Mouse (Mus musculus): ENCODE measurements around the gene Rgs3.

Gene Rgs3

GRCm38 (mm10) chr4:62627331-62627730, 67.7 kb downstream of the Rgs3 start:
- DNase-seq (ENCODE audit: low spot score): no peak

- no peak for DNase-seq (ENCODE audit: low spot score)
Observed at GRCm38 (mm10) chr4:62628547-62628946, 68.9 kb downstream of the Rgs3 start.

- DNase-seq (ENCODE audit: low spot score): no peak
Observed at GRCm38 (mm10) chr4:62629461-62629860, 69.8 kb downstream of the Rgs3 start.

- no peak for DNase-seq (ENCODE audit: low spot score)
Observed at GRCm38 (mm10) chr4:62629905-62630304, 70.3 kb downstream of the Rgs3 start.

- no peak for DNase-seq (ENCODE audit: low spot score)
Observed at GRCm38 (mm10) chr4:62633243-62633642, 73.6 kb downstream of the Rgs3 start.

GRCm38 (mm10) chr4:62634054-62634591, 74.5 kb downstream of the Rgs3 start:
- DNase-seq (ENCODE audit: low spot score): peak; percentile 82

- no peak for DNase-seq (ENCODE audit: low spot score)
Observed at GRCm38 (mm10) chr4:62634840-62635239, 75.2 kb downstream of the Rgs3 start.

GRCm38 (mm10) chr4:62636047-62636446, 76.4 kb downstream of the Rgs3 start:
- peak; percentile 76 for DNase-seq (ENCODE audit: low spot score)

GRCm38 (mm10) chr4:62637856-62638604, 78.4 kb downstream of the Rgs3 start:
- DNase-seq (ENCODE audit: low spot score): no peak

GRCm38 (mm10) chr4:62640496-62641229, 81.0 kb downstream of the Rgs3 start:
- DNase-seq (ENCODE audit: low spot score): no peak

- DNase-seq (ENCODE audit: low spot score): no peak
Observed at GRCm38 (mm10) chr4:62641230-62641589, 81.6 kb downstream of the Rgs3 start.

GRCm38 (mm10) chr4:62641656-62642055, 82.0 kb downstream of the Rgs3 start:
- no peak for DNase-seq (ENCODE audit: low spot score)

- DNase-seq (ENCODE audit: low spot score): no peak
Observed at GRCm38 (mm10) chr4:62643401-62643800, 83.8 kb downstream of the Rgs3 start.

GRCm38 (mm10) chr4:62644031-62644793, 84.6 kb downstream of the Rgs3 start:
- DNase-seq (ENCODE audit: low spot score): no peak

- DNase-seq (ENCODE audit: low spot score): no peak
Observed at GRCm38 (mm10) chr4:62646556-62647248, 87.1 kb downstream of the Rgs3 start.

GRCm38 (mm10) chr4:62648848-62649247, 89.2 kb downstream of the Rgs3 start:
- no peak for DNase-seq (ENCODE audit: low spot score)

- no peak for DNase-seq (ENCODE audit: low spot score)
Observed at GRCm38 (mm10) chr4:62649536-62650230, 90.0 kb downstream of the Rgs3 start.

- DNase-seq (ENCODE audit: low spot score): no peak
Observed at GRCm38 (mm10) chr4:62651179-62651760, 91.6 kb downstream of the Rgs3 start.

- DNase-seq (ENCODE audit: low spot score): no peak
Observed at GRCm38 (mm10) chr4:62652215-62652614, 92.6 kb downstream of the Rgs3 start.

- no peak for DNase-seq (ENCODE audit: low spot score)
Observed at GRCm38 (mm10) chr4:62652921-62653757, 93.5 kb downstream of the Rgs3 start.
